Mouse (Mus musculus) myocyte (in vitro differentiated cells): ENCODE measurements around the gene Tnfrsf1a. TPM values are rescaled to one million over a fixed set of nuclear protein-coding genes. Genes with fewer than 3 reads are reported as not detected.

Experiments
- H3K27me3 ChIP-seq: one replicate; pipeline ENCODE4 v1.6.1; 2011; ENCODE audit not compliant: control insufficient read depth, insufficient read depth, insufficient read length
- H3K36me3 ChIP-seq: one replicate; pipeline ENCODE4 v1.6.1; 2011; ENCODE audit not compliant: control insufficient read depth, insufficient read depth
- H3K4me2 ChIP-seq: one replicate; pipeline ENCODE4 v1.6.1; 2011; ENCODE audit warnings: low read depth, control low read depth
- H3K4me3 ChIP-seq: one replicate; pipeline ENCODE4 v1.5.1; 2011; ENCODE audit warnings: mild to moderate bottlenecking, control low read depth, moderate library complexity
- H3K79me2 ChIP-seq: one replicate; pipeline ENCODE4 v1.6.1; 2011; ENCODE audit not compliant: control insufficient read depth, insufficient read depth
- H3ac ChIP-seq: one replicate; pipeline ENCODE4 v1.6.1; 2011; ENCODE audit not compliant: control insufficient read depth, insufficient read length
- CEBPB ChIP-seq: IDR thresholded peaks from 2 replicates; pipeline ENCODE4 v1.6.1; 2011; ENCODE audit warnings: mild to moderate bottlenecking, moderate library complexity; ENCODE audit not compliant: poor library complexity, insufficient read depth, severe bottlenecking
- E2F4 ChIP-seq: IDR thresholded peaks from one replicate; pipeline ENCODE4 v1.6.1; 2011; ENCODE audit warnings: mild to moderate bottlenecking, control low read depth, moderate library complexity; ENCODE audit not compliant: insufficient read depth
- MAX ChIP-seq: IDR thresholded peaks from one replicate; pipeline ENCODE4 v1.6.1; 2011; ENCODE audit warnings: low read depth, mild to moderate bottlenecking, control low read depth
- MYOD1 ChIP-seq, 3 experiments: IDR thresholded peaks; one replicate each; pipeline ENCODE4 v1.6.1; 2011; ENCODE audit warnings: control low read depth in 2 of 3, low read depth in 2 of 3, mild to moderate bottlenecking in 2 of 3, moderate library complexity in 1 of 3; ENCODE audit not compliant: insufficient read length in 2 of 3, control insufficient read depth in 1 of 3
- MYOG ChIP-seq, 3 experiments: IDR thresholded peaks; one replicate each; pipeline ENCODE4 v1.6.1; 2011; ENCODE audit warnings: control low read depth in 2 of 3, low read depth in 2 of 3, mild to moderate bottlenecking in 2 of 3; ENCODE audit not compliant: insufficient read length in 2 of 3, control insufficient read depth in 1 of 3, insufficient read depth in 1 of 3
- POLR2A ChIP-seq: IDR thresholded peaks from one replicate; pipeline ENCODE4 v1.6.1; 2011; ENCODE audit warnings: low read depth, mild to moderate bottlenecking, control low read depth, moderate library complexity; ENCODE audit not compliant: insufficient read length
- POLR2AphosphoS2 ChIP-seq: IDR thresholded peaks from one replicate; pipeline ENCODE4 v1.6.1; 2011; ENCODE audit warnings: low read depth, control low read depth; ENCODE audit not compliant: insufficient read length
- REST ChIP-seq: IDR thresholded peaks from one replicate; pipeline ENCODE4 v1.6.1; 2011; ENCODE audit warnings: mild to moderate bottlenecking, control low read depth, moderate library complexity; ENCODE audit not compliant: insufficient read depth, insufficient read length
- SRF ChIP-seq: IDR thresholded peaks from one replicate; pipeline ENCODE4 v1.6.1; 2011; ENCODE audit warnings: low read depth; ENCODE audit not compliant: control insufficient read depth, insufficient read length
- TCF12 ChIP-seq: IDR thresholded peaks from one replicate; pipeline ENCODE4 v1.6.1; 2011; ENCODE audit warnings: mild to moderate bottlenecking, control low read depth; ENCODE audit not compliant: poor library complexity, insufficient read depth, severe bottlenecking
- TCF3 ChIP-seq: IDR thresholded peaks from one replicate; pipeline ENCODE4 v1.6.1; 2011; ENCODE audit warnings: low read depth, control low read depth; ENCODE audit not compliant: insufficient read length
- USF1 ChIP-seq: IDR thresholded peaks from one replicate; pipeline ENCODE4 v1.6.1; 2011; ENCODE audit warnings: low read depth, mild to moderate bottlenecking, control low read depth, moderate library complexity
- polyA plus RNA-seq: library from polyadenylated mRNA; unstranded; fragments of >200 nt; fragmentation: generic; extraction: Trizol; gene quantifications from one replicate; pipeline ENCODE4 v1.2.1, GENCODE M21; 2012; ENCODE audit warnings: missing spikeins

Tnfrsf1a gene
- polyA plus RNA-seq, 1 experiment = 84.5 TPM

DNA sequence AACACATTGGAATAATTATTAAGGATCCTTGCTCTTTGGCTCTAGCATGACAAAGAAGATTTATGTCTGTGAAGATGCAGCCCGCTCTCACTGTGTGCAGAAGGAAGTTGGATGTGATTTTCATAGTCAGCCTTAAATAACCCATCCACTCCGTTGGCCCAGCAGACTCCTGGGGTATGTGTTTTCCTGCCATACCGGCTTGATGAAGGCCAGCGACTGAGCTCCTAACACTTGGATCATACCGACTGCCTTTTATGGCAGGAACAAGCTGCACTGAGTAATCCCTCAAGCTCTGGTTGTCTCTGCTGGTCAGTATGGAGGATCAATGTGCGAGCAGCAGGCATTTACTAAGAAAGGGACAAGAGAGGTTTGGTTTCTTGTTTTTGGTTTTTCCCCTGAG lies 43.7 kb upstream of the Tnfrsf1a start:
- Histone ChIP-seq H3K4me3 (no peak overlapping the region), H3K79me2 (no peaks in the 10 kb centered on the region), H3K4me2 (no peak overlapping the region), H3K27me3 (no peaks in the 10 kb centered on the region), H3K36me3 (peaks cover 2% of the 10 kb centered on the region), H3ac (no peak overlapping the region)
- TF ChIP-seq CEBPB (no peak), POLR2AphosphoS2 (peak; percentile 11)

DNA sequence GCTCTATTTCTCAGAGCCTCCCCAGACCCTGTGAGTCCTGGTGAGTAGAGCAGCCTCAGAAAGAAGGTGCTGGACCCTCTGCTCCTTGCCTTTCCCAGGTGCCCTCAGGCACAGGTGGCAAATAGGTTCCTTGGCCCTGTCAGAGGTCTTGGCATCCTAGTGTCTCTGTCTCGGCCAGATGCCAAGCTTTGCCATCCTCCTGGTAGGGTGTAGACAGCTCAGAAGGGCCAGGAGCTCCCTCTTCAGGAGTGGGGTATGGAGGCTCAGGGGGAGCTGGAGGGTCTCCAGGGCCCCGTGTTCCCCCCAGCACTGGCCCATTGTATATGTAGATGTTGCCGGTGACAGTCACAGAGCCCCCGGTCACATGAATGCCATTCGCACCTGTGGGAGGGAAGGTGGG lies 42.1 kb upstream of the Tnfrsf1a start:
- H3K36me3 ChIP-seq = peaks cover 14% of the 10 kb centered on the region
- no peaks in the 10 kb centered on the region for H3K27me3 ChIP-seq
- no peak overlapping the region for H3K4me2 ChIP-seq
- no peaks in the 10 kb centered on the region for H3K79me2 ChIP-seq
- TF ChIP-seq POLR2A (no peak), POLR2AphosphoS2 (no peak), MAX (no peak), CEBPB (no peak), SRF (no peak), E2F4 (no peak), TCF3 (no peak), TCF12 (no peak), USF1 (no peak), REST (no peak), MYOD1 (IDR thresholded peaks at IDR 0.05; ENCODE audit: control insufficient read depth in 1 of 3, insufficient read length in 2 of 3, low read depth in 2 of 3) (no peak), MYOG (IDR thresholded peaks at IDR 0.05; ENCODE audit: control insufficient read depth in 1 of 3, insufficient read depth in 1 of 3, insufficient read length in 2 of 3, low read depth in 2 of 3) (no peak)
- H3K4me3 ChIP-seq = no peak overlapping the region
- no peak overlapping the region for H3ac ChIP-seq

DNA sequence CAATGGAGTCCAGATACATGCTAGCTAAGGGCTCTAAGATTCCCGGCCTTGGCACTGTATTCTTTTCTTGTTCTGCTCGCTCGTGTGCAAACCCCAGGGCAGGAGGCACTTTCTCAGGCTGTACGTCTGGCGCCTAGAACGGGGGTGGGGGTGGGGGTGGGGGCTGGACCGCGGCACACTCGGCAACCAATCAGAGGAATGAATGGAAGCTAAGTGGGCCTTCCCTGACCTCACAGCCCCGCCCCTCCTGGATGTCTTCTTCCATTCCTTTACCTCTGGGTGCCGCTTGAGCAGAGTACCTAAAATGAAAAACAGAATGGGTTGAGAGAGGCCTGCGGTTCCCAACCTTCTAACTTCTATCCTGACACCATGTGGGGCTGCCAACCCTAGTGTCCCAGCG lies 40.2 kb upstream of the Tnfrsf1a start:
- no peak overlapping the region for H3K4me2 ChIP-seq
- no peaks in the 10 kb centered on the region for H3K27me3 ChIP-seq
- H3K36me3 ChIP-seq = peaks cover 15% of the 10 kb centered on the region

DNA sequence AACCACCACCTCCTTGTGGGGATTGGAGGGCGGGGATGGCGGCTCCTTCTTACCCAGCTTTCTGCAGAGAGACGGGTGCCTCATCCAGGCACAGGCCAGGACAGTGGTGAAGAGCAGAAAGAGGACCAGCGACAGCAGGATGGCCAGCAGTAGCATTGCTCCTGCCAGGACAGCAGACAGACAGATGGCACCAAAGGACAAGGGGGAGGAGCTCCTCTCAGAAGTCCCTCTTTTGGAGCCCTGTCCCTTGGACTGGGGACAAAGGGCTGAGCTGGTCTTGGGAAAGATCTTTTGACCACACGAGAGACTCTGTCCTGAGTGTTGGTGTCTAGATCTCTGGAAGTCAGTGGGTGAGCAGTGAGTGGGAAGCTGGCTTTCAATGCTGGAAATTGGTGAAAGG lies 39.8 kb upstream of the Tnfrsf1a start:
- Histone ChIP-seq H3K36me3 (peaks cover 15% of the 10 kb centered on the region), H3K79me2 (peaks cover 11% of the 10 kb centered on the region), H3K27me3 (no peaks in the 10 kb centered on the region), H3ac (no peak overlapping the region), H3K4me2 (no peak overlapping the region), H3K4me3 (no peak overlapping the region)
- TF ChIP-seq MYOG (IDR thresholded peaks at IDR 0.05; ENCODE audit: control insufficient read depth in 1 of 3, insufficient read depth in 1 of 3, insufficient read length in 2 of 3, low read depth in 2 of 3) = no peak
- no peak for TF ChIP-seq POLR2A
- TF ChIP-seq SRF = no peak
- no peak for TF ChIP-seq TCF12
- no peak for TF ChIP-seq E2F4
- TF ChIP-seq REST = no peak
- no peak for TF ChIP-seq MYOD1 (IDR thresholded peaks at IDR 0.05; ENCODE audit: control insufficient read depth in 1 of 3, insufficient read length in 2 of 3, low read depth in 2 of 3)
- no peak for TF ChIP-seq POLR2AphosphoS2
- no peak for TF ChIP-seq TCF3
- TF ChIP-seq MAX = no peak
- no peak for TF ChIP-seq USF1
- no peak for TF ChIP-seq CEBPB

More for the DNA sequence above, 40.2 kb upstream of the Tnfrsf1a start:
- Histone ChIP-seq H3K79me2 (peaks cover 11% of the 10 kb centered on the region), H3ac (no peak overlapping the region), H3K4me3 (no peak overlapping the region)
- no peak for TF ChIP-seq POLR2AphosphoS2
- TF ChIP-seq TCF12 = no peak
- no peak for TF ChIP-seq CEBPB
- TF ChIP-seq MYOG (IDR thresholded peaks at IDR 0.05; ENCODE audit: control insufficient read depth in 1 of 3, insufficient read depth in 1 of 3, insufficient read length in 2 of 3, low read depth in 2 of 3) = no peak
- no peak for TF ChIP-seq REST

DNA sequence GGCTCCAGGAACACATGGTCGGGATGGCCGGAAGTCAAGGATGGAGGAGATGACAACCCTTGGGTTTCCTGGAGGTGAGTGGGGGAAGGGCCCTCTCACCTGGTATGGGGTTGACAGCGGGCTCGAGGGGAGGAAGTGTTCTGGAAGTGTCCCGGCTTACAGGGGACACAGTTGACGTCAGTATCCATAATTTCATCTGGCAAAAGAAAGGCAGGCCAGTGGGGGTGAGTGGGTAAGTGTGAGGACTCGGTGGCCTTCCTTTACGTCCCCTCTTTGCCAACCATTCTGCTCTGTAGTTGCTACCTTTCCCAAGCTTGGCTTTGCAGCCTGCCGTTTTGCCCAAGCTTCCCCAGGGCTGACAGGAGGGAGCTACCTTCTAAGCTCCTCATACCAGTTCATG lies 37.0 kb upstream of the Tnfrsf1a start:
- H3ac ChIP-seq = no peak overlapping the region
- H3K27me3 ChIP-seq = no peaks in the 10 kb centered on the region
- peak overlapping the region; percentile 80 for H3K4me2 ChIP-seq
- peaks cover 15% of the 10 kb centered on the region for H3K36me3 ChIP-seq
- peaks cover 11% of the 10 kb centered on the region for H3K79me2 ChIP-seq
- no peak for TF ChIP-seq SRF
- TF ChIP-seq CEBPB = no peak
- TF ChIP-seq POLR2AphosphoS2 = no peak
- no peak for TF ChIP-seq MYOD1 (IDR thresholded peaks at IDR 0.05; ENCODE audit: control insufficient read depth in 1 of 3, insufficient read length in 2 of 3, low read depth in 2 of 3)
- TF ChIP-seq TCF12 = no peak
- TF ChIP-seq E2F4 = no peak
- no peak for TF ChIP-seq REST
- TF ChIP-seq USF1 = no peak
- no peak for TF ChIP-seq MYOG (IDR thresholded peaks at IDR 0.05; ENCODE audit: control insufficient read depth in 1 of 3, insufficient read depth in 1 of 3, insufficient read length in 2 of 3, low read depth in 2 of 3)
- TF ChIP-seq MAX = no peak
- no peak for TF ChIP-seq TCF3
- TF ChIP-seq POLR2A = no peak
- peak overlapping the region; percentile 79 for H3K4me3 ChIP-seq
